Mouse (Mus musculus) adrenal gland, postnatal 4 days (tissue): ENCODE measurements around the gene Ppp1r12a. TPM values are rescaled to one million over a fixed set of nuclear protein-coding genes. Genes with fewer than 3 reads are reported as not detected.

ENCODE experiments used
- DNase-seq, 2 experiments: peaks; one replicate each; pipeline ENCODE4 v3.0.0; 2021 to 2022; ENCODE audit warnings: low spot score in 2 of 2, mixed read lengths in 2 of 2
- long read RNA-seq, 2 experiments: library from polyadenylated mRNA; stranded (forward); transcript quantifications; one replicate each; pipeline ENCODE4 v2.0.0; 2021
- total RNA-seq, 2 experiments: library from RNA; stranded (reverse); gene quantifications; 2 replicates each; pipeline ENCODE4 v1.2.3; 2021

Gene Ppp1r12a
- total RNA-seq = 100 to 1,000 TPM; 112 to 122 TPM
- long read RNA-seq, experiment 1, partial matches to known transcripts = 5 of 6 reads
- long read RNA-seq, experiment 1, other reads (novel, unspliced or antisense) = 1 of 6 reads
- long read RNA-seq, experiment 2, partial matches to known transcripts = 34 of 57 reads
- long read RNA-seq, experiment 2, other reads (novel, unspliced or antisense) = 23 of 57 reads

DNA sequence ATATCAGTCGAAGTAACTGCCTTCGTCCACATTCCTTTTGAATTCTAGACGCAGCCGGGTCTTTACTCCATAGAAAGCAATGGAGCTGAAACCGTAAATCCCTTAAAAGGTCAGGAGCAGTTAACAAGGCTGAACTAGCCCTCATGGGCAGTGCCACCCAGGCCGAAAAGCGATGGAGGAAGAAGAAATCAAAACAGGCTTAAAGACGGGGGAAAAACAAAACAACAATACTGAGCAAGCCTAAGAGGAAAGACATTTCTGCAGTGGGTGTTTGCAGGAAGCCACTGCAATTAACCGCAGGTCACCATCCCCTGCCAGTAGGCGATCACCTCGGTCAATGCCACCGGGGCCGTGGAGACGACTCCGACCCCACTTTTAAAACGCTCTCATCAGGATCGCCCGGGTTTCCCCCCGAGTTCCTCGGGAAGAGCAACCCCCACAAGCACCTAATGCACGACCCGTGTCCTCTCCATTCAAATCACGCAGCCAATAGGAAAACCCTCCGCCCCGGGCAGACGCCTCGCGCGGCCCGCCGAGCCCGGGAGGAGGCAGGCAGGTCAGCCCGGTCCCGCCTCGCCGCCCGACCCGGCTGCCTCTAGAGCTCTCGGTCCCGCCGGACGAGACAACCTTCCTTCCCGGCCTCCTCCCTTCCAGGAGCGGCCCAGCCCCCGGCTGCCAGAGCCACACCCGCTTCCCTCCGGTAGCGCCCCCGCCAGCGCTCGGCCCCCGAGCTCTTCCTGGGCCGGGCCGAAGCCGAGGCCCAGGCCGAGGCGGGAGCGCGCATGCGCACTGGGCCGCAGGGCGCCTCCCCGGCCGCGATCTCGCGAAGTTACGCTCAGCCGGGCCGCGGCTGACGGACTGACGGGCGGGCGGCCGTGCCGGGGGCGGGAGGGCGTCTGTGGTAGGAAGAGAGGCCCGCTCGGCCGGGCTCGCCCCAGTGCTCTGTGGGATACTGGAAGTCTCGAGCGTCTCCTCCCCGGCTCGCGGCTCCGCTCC lies at the start of gene Ppp1r12a:
TSS of gene Ppp1r12a (plus strand) at position 933 of the 996 bp plus-strand sequence.
- peak; percentile 90 to 96 for DNase-seq

- DNase-seq = peak in 1 of 2 experiments; percentile 8
Measured at GRCm38 (mm10) chr10:108113361-108114237, 48.4 kb upstream of the Ppp1r12a start.

- no peak for DNase-seq
Measured at GRCm38 (mm10) chr10:108118200-108119163, 43.5 kb upstream of the Ppp1r12a start.

- DNase-seq = no peak
Measured at GRCm38 (mm10) chr10:108119416-108119815, 42.6 kb upstream of the Ppp1r12a start.

- DNase-seq = no peak
Measured at GRCm38 (mm10) chr10:108124934-108125599, 36.9 kb upstream of the Ppp1r12a start.

GRCm38 (mm10) chr10:108129167-108129566 lies 32.8 kb upstream of the Ppp1r12a start:
- DNase-seq = no peak

DNA sequence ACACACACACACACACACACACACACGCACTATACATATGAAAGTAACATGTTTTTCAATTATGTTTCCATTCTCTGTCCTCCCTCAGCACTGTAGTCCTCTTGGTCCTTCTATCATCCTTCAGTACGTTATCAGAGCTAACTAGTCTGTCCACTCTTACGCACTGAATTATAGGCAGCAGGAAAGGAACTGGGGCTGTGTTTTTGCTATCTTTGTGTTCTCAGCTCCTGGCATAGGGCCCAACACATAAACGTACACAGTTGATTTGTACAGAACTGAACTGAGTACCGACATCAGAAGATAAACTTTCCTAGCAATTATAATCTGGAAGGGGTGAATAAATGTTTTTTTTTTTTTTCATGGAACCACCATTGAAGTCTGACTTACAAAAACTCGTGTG lies 30.1 kb upstream of the Ppp1r12a start:
- no peak for DNase-seq

DNA sequence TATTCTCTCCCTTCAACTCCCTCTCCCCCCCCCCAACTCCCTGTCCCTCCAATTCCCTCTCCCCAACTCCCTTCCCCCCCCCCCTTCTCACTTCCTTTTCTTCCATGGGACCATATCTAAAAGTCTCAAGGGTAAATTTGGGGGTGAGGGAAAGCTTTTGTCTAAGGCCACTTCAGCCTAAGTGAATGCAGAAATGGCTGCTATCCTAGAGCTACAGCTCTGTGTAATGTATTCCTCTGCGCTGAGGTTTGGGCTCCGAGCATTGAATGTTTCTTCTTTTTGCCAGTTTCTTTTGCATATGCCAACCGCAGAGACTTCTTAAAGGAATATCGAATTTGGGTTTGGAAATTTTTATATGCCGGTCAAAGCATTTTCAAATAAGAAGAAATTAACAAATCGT lies 28.7 kb upstream of the Ppp1r12a start:
- DNase-seq = no peak

DNA sequence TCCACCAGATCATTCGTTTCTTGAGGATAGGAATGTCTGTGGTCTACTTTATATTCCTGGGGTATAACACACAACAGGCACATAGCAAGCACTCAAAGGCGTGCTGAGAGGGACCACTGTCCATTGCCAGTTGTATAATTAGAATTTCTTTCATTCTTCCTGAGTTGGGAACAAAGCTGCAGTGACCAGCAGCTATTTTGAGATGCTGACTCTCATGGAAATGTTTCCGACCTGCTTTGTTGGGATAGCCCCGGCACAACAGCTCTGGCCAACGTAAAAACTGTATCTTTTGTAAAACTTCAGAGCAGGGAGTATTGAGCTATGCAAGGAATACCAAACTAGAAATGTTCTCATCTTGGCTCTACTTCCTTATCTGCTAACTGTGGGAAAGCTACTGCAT lies 28.2 kb upstream of the Ppp1r12a start:
- DNase-seq = no peak

DNA sequence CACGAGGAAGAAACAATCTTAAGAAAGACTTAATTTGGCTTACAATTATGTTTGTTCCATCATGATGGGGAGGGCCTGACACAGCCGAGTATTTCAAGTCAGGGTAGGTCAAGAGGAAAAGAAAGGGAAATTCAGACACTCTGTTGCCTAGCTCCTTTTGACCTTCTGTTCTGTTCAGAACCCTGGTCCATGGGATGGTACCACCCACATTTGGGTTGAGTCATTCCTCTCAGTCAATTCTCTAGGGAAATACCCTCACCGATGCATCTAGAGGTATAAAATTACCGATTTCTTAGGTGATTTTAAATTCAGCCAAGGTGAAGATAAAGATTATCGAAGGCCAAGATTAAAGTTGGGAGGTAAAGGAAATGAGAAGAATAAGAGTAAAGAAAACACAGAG lies 23.6 kb upstream of the Ppp1r12a start:
- no peak for DNase-seq

- DNase-seq = no peak
Measured at GRCm38 (mm10) chr10:108139788-108140187, 22.2 kb upstream of the Ppp1r12a start.

- DNase-seq = no peak
Measured at GRCm38 (mm10) chr10:108140742-108141141, 21.3 kb upstream of the Ppp1r12a start.

GRCm38 (mm10) chr10:108143991-108144525 lies 17.9 kb upstream of the Ppp1r12a start:
- peak in 1 of 2 experiments; percentile 24 for DNase-seq

DNA sequence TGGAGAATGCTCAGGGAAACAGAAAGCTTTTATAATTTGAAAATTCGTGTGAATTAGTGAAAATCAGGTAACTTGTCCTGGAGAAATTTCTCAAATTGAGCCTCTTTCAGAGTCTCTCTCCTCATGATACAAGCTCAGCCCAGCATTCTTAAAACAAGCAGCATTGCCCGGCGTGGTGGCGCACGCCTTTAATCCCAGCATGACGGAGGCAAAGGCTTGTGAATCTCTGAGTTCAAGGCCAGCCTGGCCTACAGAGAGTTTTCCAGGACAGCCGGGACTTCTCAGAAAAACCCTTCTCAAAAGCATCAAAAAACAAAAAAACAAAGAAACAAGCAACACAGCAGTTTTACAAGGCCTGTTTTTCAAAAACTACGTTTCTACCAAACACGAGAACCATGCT lies 16.3 kb upstream of the Ppp1r12a start:
- no peak for DNase-seq

GRCm38 (mm10) chr10:108147031-108147430 lies 15.0 kb upstream of the Ppp1r12a start:
- no peak for DNase-seq

DNA sequence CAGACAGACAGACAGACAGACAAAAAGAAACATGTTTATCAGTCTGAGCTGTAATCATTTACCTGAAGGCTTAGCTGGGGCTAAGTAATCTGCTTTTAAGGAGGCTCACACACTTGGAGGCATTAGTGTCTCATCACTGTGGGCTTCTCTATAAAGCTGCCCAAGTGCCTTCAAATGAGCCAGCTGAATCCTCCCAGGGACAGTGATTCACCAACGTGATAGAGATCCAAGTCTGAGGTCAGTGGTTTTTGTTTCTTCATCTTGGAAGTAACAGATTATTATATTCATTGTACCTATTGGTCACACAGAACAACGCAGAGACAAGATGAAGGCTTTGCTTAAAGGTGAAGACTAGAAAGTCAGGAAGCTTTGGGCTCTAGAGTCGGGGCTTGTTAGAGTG lies 8.7 kb upstream of the Ppp1r12a start:
- DNase-seq = no peak

DNA sequence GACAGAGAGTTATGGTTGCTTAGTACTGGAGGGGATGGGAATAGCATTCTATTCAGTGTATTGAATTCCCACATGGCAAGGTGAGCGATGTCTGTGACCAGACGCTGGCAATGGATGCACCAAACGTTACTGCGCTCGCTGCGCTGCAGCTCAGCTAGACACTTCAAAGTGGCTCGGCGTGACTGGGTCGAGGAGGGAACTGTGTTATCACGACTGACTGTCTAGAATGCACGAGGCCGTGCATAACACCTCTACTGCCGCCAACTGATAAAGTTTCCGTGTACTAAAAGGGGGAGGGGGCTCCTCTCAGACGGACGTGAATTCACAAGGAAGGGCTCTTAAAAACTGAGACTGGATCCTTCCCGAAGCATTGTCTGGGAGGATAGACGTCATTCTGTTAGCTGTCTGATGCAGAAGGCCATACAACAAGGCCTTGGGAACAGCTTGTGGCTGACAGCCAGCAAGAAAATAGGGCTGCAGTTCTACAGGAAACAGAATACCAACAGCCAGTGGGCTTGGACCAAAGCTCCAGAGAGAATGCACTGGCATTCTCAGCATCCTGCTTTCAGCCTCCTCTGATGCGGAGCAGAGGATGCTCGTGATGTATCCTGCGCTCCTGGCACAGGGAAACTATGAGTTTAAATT lies 6.8 kb upstream of the Ppp1r12a start:
- DNase-seq = peak in 1 of 2 experiments; percentile 8

DNA sequence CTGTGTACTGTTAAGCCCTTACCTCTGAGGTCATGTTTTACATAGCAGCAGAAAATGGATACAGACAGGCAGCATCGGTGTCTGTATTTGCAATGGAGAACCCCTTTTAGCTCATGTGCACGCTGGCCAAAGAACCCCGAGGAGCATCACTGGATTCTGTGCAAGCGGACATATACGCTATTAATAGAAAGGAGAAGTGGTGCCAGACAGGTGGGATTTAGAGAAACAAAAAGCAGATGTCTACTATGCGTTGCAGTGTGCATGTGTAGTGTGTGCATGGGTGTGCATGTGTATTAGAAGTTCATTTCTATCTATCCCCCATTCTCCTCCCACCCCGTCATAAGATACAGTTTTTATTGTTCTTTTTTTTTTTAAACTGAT lies 6.3 kb upstream of the Ppp1r12a start:
- DNase-seq = no peak

DNA sequence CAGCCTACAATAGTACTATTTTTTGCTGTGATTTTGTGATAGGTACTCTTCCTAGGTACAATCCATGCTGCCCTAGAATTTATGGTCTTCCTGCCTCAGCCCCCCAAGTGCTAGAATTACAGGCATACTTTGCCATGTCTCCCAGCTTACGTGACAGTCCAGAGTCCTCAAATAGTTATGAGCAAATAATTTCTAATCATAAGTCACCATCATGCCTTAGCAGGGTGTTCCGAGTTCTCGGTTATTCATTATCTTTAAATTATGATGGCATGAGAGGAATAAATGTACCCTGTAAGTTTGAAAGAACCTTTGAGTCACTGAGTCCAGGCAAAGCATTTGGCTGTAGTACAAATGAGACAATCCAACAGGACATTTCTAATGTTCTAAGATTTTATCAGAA lies 5.9 kb upstream of the Ppp1r12a start:
- DNase-seq = no peak
